Mouse (Mus musculus) hindbrain, embryonic 12.5 days (tissue): Measurements from ENCODE around the gene Usp10. TPM values are rescaled to one million over a fixed set of nuclear protein-coding genes. Genes with fewer than 3 reads are reported as not detected.

Experiments used
- ATAC-seq: fragments of 200-750 bp; cut with Nextera tagmentation; 2 replicates; pipeline ENCODE4 v1.8.0; 2017; ENCODE audit warnings: moderate TSS enrichment; ENCODE audit not compliant: low FRiP score
- H3K27ac ChIP-seq: fragments of 300-500 bp; sonication (generic); 2 replicates; pipeline ENCODE4 v1.5.1; 2016; ENCODE audit warnings: mild to moderate bottlenecking
- H3K27me3 ChIP-seq: fragments of 300-500 bp; sonication (generic); 2 replicates; pipeline ENCODE4 v1.6.1; 2016; ENCODE audit warnings: mild to moderate bottlenecking
- H3K36me3 ChIP-seq: fragments of 300-500 bp; sonication (generic); 2 replicates; pipeline ENCODE4 v1.6.1; 2016; ENCODE audit warnings: mild to moderate bottlenecking
- H3K4me1 ChIP-seq: fragments of 300-500 bp; sonication (generic); 2 replicates; pipeline ENCODE4 v1.6.1; 2016
- H3K4me2 ChIP-seq: fragments of 300-500 bp; sonication (generic); replicated peaks from 2 replicates; pipeline ENCODE4 v1.6.1; 2016; ENCODE audit warnings: mild to moderate bottlenecking
- H3K4me3 ChIP-seq: fragments of 300-500 bp; sonication (generic); 2 replicates; pipeline ENCODE4 v1.5.1; 2016; ENCODE audit warnings: mild to moderate bottlenecking
- H3K9ac ChIP-seq: fragments of 300-500 bp; sonication (generic); 2 replicates; pipeline ENCODE4 v1.6.1; 2016; ENCODE audit warnings: mild to moderate bottlenecking, moderate library complexity
- H3K9me3 ChIP-seq: fragments of 300-500 bp; sonication (generic); replicated peaks from 2 replicates; pipeline ENCODE4 v1.6.1; 2016; ENCODE audit warnings: mild to moderate bottlenecking
- WGBS: fragments of 180-500 bp; shearing (Covaris S2); methylation state at CpG from one replicate; pipeline ENCODE4 v1.1.7; 2016; 5-methylcytosine and 5-hydroxymethylcytosine counted together
- polyA plus RNA-seq: library from polyadenylated mRNA; unstranded; fragments of >200 nt; fragmentation: Nextera tagmentation; extraction: Ambion mirVana; gene quantifications from 2 replicates; pipeline ENCODE4 v1.2.1, GENCODE M21; 2016

Gene Usp10
- polyA plus RNA-seq, 1 experiment from 2014 or later: 141 TPM

- H3K4me2 ChIP-seq: no peak overlapping the region
- no peaks in the 10 kb centered on the region; the same call in 1 of the 2 replicates for H3K27me3 ChIP-seq
- WGBS: 67% methylated on average over 7 of the region's 7 CpGs
- peaks cover 15% of the 10 kb centered on the region for H3K4me1 ChIP-seq
- H3K9me3 ChIP-seq: no peaks in the 10 kb centered on the region
- H3K36me3 ChIP-seq: no peaks in the 10 kb centered on the region
- no peak overlapping the region for H3K4me3 ChIP-seq
- H3K9ac ChIP-seq: no peak overlapping the region
- H3K27ac ChIP-seq: no peak overlapping the region
- ATAC-seq: no peak
These were observed 91.6 kb downstream of the Usp10 start for GRCm38 (mm10) chr8:120001712-120002111.

- no peak overlapping the region for H3K27ac ChIP-seq
- no peak overlapping the region for H3K4me2 ChIP-seq
- ATAC-seq: no peak
- H3K27me3 ChIP-seq: no peaks in the 10 kb centered on the region; the same call in 1 of the 2 replicates
- H3K9ac ChIP-seq: no peak overlapping the region
- 65% methylated on average over 9 of the region's 9 CpGs for whole genome bisulfite sequencing
- no peaks in the 10 kb centered on the region for H3K36me3 ChIP-seq
- H3K4me3 ChIP-seq: no peak overlapping the region
- H3K9me3 ChIP-seq: no peaks in the 10 kb centered on the region
- H3K4me1 ChIP-seq: peaks cover 18% of the 10 kb centered on the region
These were observed 92.2 kb downstream of the Usp10 start for GRCm38 (mm10) chr8:120002348-120002747.

GRCm38 (mm10) chr8:120004154-120004702 is 94.1 kb downstream of the Usp10 start:
- Histone ChIP-seq H3K4me3 (no peak overlapping the region), H3K9ac (no peak overlapping the region), H3K4me1 (peaks cover 18% of the 10 kb centered on the region), H3K27me3 (no peaks in the 10 kb centered on the region; the same call in 1 of the 2 replicates), H3K4me2 (no peak overlapping the region), H3K36me3 (no peaks in the 10 kb centered on the region), H3K27ac (peak overlapping the region; percentile 35; the same call in 1 of the 2 replicates), H3K9me3 (no peaks in the 10 kb centered on the region)
- 42% methylated on average over 14 of the region's 14 CpGs for WGBS
- ATAC-seq: peak; percentile 26; the same call in 1 of the 2 replicates

- Histone ChIP-seq H3K4me3 (no peak overlapping the region), H3K27me3 (no peaks in the 10 kb centered on the region; the same call in 1 of the 2 replicates), H3K9ac (no peak overlapping the region), H3K36me3 (no peaks in the 10 kb centered on the region), H3K9me3 (no peaks in the 10 kb centered on the region), H3K27ac (no peak overlapping the region), H3K4me1 (peaks cover 18% of the 10 kb centered on the region), H3K4me2 (no peak overlapping the region)
- ATAC-seq: no peak
- 59% methylated on average over 2 of the region's 2 CpGs for WGBS
These were observed 94.7 kb downstream of the Usp10 start for GRCm38 (mm10) chr8:120004705-120005381.

- H3K36me3 ChIP-seq: no peaks in the 10 kb centered on the region
- WGBS: 35% methylated on average over 9 of the region's 9 CpGs
- peaks cover 18% of the 10 kb centered on the region for H3K4me1 ChIP-seq
- no peak for ATAC-seq
- no peak overlapping the region for H3K27ac ChIP-seq
- H3K9me3 ChIP-seq: no peaks in the 10 kb centered on the region
- H3K4me3 ChIP-seq: no peak overlapping the region
- H3K4me2 ChIP-seq: no peak overlapping the region
- no peaks in the 10 kb centered on the region; the same call in 1 of the 2 replicates for H3K27me3 ChIP-seq
- no peak overlapping the region for H3K9ac ChIP-seq
These were observed 96.5 kb downstream of the Usp10 start for GRCm38 (mm10) chr8:120006645-120007160.

Other genes with a start within 250 kb of the Usp10 start
- gene Wfdc1, start 244.0 kb upstream of the Usp10 start, polyA plus RNA-seq: 1.8 and 2.5 TPM in 2 replicates
- 0.77 and 0.88 TPM in 2 replicates for gene Atp2c2, start 210.4 kb upstream of the Usp10 start, polyA plus RNA-seq
- 11.9 and 12.2 TPM in 2 replicates for gene Tldc1, start 131.9 kb upstream of the Usp10 start, polyA plus RNA-seq
- gene Cotl1, start 69.8 kb upstream of the Usp10 start, polyA plus RNA-seq: 115 and 142 TPM in 2 replicates
- 12.2 and 12.8 TPM in 2 replicates for gene Klhl36, start 48.1 kb upstream of the Usp10 start, polyA plus RNA-seq
- gene Gm20388, start 481 bp downstream of the Usp10 start, polyA plus RNA-seq: not detected in 2 replicates
- 4.8 and 5.3 TPM in 2 replicates for gene Crispld2, start 82.1 kb downstream of the Usp10 start, polyA plus RNA-seq
- gene Zdhhc7, start 191.1 kb downstream of the Usp10 start, polyA plus RNA-seq: 30.6 and 36.8 TPM in 2 replicates
- 17.2 and 18.5 TPM in 2 replicates for gene 6430548M08Rik, start 203.8 kb downstream of the Usp10 start, polyA plus RNA-seq